10 mouse cellular contexts compared by ENCODE assay signal in the genomic region with DNA sequence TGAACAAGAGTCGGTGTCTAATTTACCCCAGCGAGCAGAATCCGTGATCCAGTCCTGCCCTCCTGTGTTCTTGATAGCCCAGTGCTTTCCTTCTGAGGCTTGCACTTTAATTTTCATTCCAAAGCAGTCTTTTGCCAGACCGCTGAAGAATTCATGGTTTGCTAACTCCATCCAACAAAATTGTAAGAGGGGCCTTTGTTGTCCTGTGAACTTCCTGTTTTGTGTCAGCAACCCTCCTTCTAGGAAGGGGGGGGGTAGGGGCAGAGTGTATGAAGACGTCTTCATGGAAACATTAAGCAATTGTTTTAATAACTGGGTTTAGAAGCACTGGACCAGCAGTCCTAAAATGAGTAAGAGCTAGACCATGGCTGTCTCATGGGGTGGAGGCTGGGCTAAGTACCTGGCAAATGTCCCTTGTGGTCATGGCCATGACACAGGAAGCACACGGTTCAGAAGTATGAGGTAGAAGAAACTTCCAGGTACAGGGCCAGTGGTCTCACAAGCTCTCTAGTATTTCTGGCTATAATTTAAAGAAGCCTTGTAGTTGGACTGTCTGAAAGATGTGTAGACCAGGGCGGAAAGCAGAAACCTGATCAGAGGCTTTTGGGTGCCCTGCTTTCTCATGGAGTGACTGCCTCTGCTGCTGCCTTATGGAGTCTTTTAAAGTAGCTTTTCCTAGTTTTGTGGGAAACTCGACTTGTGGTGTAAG. TPM values are rescaled to one million over a fixed set of nuclear protein-coding genes. Genes with fewer than 3 reads are reported as not detected.
DNase-seq lines count a peak whose midpoint lies in the region; ATAC-seq and TF ChIP-seq lines count a peak whose summit lies in the region.
"Had no signal": no experiment of that assay in that cellular context is flagged by ENCODE, and none has a peak within 500 bp of the region (broad histone marks: within the 10 kb centered on the region; RNA-seq: fewer than 3 reads in every experiment).

No protein-coding gene starts in this region.

- H3K9ac ChIP-seq in intestine, embryonic 14.5 days (ENCODE audit: low read length) = no peak overlapping the region
- no peak overlapping the region for H3K9ac ChIP-seq in intestine, embryonic 15.5 days

- TF ChIP-seq POLR2A in kidney, adult 2 months (IDR thresholded peaks at IDR 0.05; ENCODE audit: low read depth, low read length) = no peak

- H3K4me1 ChIP-seq in intestine, embryonic 14.5 days (replicated peaks; ENCODE audit: control insufficient read depth, insufficient read depth, low read length) = peaks cover 8% of the 10 kb centered on the region; the same call in 1 of the 2 replicates
- peaks cover 22% of the 10 kb centered on the region for H3K4me1 ChIP-seq in intestine, embryonic 15.5 days (replicated peaks)
- peaks cover 25% of the 10 kb centered on the region for H3K4me1 ChIP-seq in kidney, adult 2 months (ENCODE audit: control insufficient read depth, insufficient read depth, low read length)

- no peaks in the 10 kb centered on the region for H3K9me3 ChIP-seq in intestine, embryonic 14.5 days (ENCODE audit: control insufficient read depth, low read length)
- no peaks in the 10 kb centered on the region for H3K9me3 ChIP-seq in intestine, embryonic 15.5 days

- no peak for DNase-seq in intestine, embryonic 14.5 days (ENCODE audit: low spot score)
- peak; percentile 65 for DNase-seq in kidney, adult 2 months
- peak; percentile 68 for DNase-seq in lung, postnatal 36 days
- no peak for DNase-seq in right cerebral cortex, adult 2 months (ENCODE audit: low spot score in 2 of 2)
- no peak for DNase-seq in urinary bladder, postnatal 36 days (ENCODE audit: low spot score in 2 of 2)
- no peak for DNase-seq in retina, postnatal 1 day

- peaks cover 14% of the 10 kb centered on the region for H3K36me3 ChIP-seq in intestine, embryonic 14.5 days (ENCODE audit: control insufficient read depth, insufficient read depth, low read length)
- H3K36me3 ChIP-seq in intestine, embryonic 15.5 days = 0 out of 2 replicates have a peak, but pooled peaks cover 8% of the 10 kb centered on the region
- no peaks in the 10 kb centered on the region for H3K36me3 ChIP-seq in kidney, adult 2 months (ENCODE audit: control insufficient read depth, insufficient read depth, low read length)

- no peaks in the 10 kb centered on the region for H3K27me3 ChIP-seq in intestine, embryonic 14.5 days (replicated peaks; ENCODE audit: control insufficient read depth, insufficient read depth, low read length)
- H3K27me3 ChIP-seq in intestine, embryonic 15.5 days (replicated peaks) = no peaks in the 10 kb centered on the region
- H3K27me3 ChIP-seq in kidney, adult 2 months (replicated peaks; ENCODE audit: control insufficient read depth, insufficient read depth, low read length) = no peaks in the 10 kb centered on the region

- peak; percentile 36; the same call in 1 of the 2 replicates for TF ChIP-seq CTCF in kidney, adult 2 months (conservative IDR thresholded peaks at IDR 0.05; ENCODE audit: insufficient read depth, insufficient read length, low read depth, low read length)

- H3K27ac ChIP-seq in intestine, embryonic 14.5 days (ENCODE audit: low read depth) = no peak overlapping the region
- no peak overlapping the region for H3K27ac ChIP-seq in intestine, embryonic 15.5 days
- H3K27ac ChIP-seq in kidney, adult 2 months (ENCODE audit: insufficient read depth, low read depth, low read length) = peak overlapping the region; percentile 82

- 66% methylated on average over 8 of the region's 8 CpGs for WGBS in intestine, embryonic 14.5 days
- 56% methylated on average over 8 of the region's 8 CpGs for WGBS in intestine, embryonic 15.5 days
- 33% methylated on average over 8 of the region's 8 CpGs for WGBS in kidney, adult 2 months

- no peak overlapping the region for H3K4me2 ChIP-seq in intestine, embryonic 14.5 days (ENCODE audit: low read length)
- no peak overlapping the region for H3K4me2 ChIP-seq in intestine, embryonic 15.5 days (replicated peaks)

- H3K4me3 ChIP-seq in intestine, embryonic 14.5 days (ENCODE audit: low read depth, low read length) = no peak overlapping the region
- H3K4me3 ChIP-seq in intestine, embryonic 15.5 days (replicated peaks) = no peak overlapping the region
- H3K4me3 ChIP-seq in kidney, adult 2 months (ENCODE audit: insufficient read depth, low read depth, low read length) = no peak overlapping the region

- ATAC-seq in intestine, embryonic 14.5 days (replicated peaks; ENCODE audit: low FRiP score, low TSS enrichment, low read depth) = 0 out of 2 replicates have a peak, but pooled peaks have one; percentile 43
- ATAC-seq in intestine, embryonic 15.5 days = no peak
- ATAC-seq in common myeloid progenitor, adult 5-6 weeks (replicated peaks; ENCODE audit: low read depth, poor library complexity, severe bottlenecking) = peak; percentile 62

RNA-seq across cellular contexts. Expression of a gene that starts 41.6 kb away (rescaled TPM):
- 26.5 and 29.1 TPM in 2 replicates for polyA plus RNA-seq in intestine, embryonic 14.5 days (2014; fragmentation: Nextera tagmentation; extraction: Ambion mirVana)
- 19.2 and 22.4 TPM in 2 replicates for polyA plus RNA-seq in intestine, embryonic 15.5 days (2015; fragmentation: Nextera tagmentation; extraction: Ambion mirVana)
- 9.1 and 13.9 TPM in 2 replicates for total RNA-seq in common myeloid progenitor, adult 5-6 weeks (2017)
- polyA plus RNA-seq in kidney, adult 2 months (2012; rRNA removed) = 20.4 TPM in 2 replicates

RNA-seq across cellular contexts. Expression of a gene that starts 52.9 kb away (rescaled TPM):
- polyA plus RNA-seq in intestine, embryonic 14.5 days (2014; fragmentation: Nextera tagmentation; extraction: Ambion mirVana) = not detected in 2 replicates
- polyA plus RNA-seq in intestine, embryonic 15.5 days (2015; fragmentation: Nextera tagmentation; extraction: Ambion mirVana) = not detected in 2 replicates
- total RNA-seq in common myeloid progenitor, adult 5-6 weeks (2017) = not detected in 2 replicates
- not detected in 2 replicates for polyA plus RNA-seq in kidney, adult 2 months (2012; rRNA removed)

RNA-seq across cellular contexts. Expression of a gene that starts 53.1 kb away (rescaled TPM):
- polyA plus RNA-seq in intestine, embryonic 14.5 days (2014; fragmentation: Nextera tagmentation; extraction: Ambion mirVana) = not detected in 2 replicates
- not detected in 2 replicates for polyA plus RNA-seq in intestine, embryonic 15.5 days (2015; fragmentation: Nextera tagmentation; extraction: Ambion mirVana)
- total RNA-seq in common myeloid progenitor, adult 5-6 weeks (2017) = not detected in 2 replicates
- not detected in 2 replicates for polyA plus RNA-seq in kidney, adult 2 months (2012; rRNA removed)
- total RNA-seq: layer of hippocampus, postnatal 36 days had no signal
- polyA plus RNA-seq: neural tube, embryonic 14.5 days had no signal

Comparison
In these comparisons a context has a peak if more than half of its experiments do, and no peak if none do; other contexts are left out.
1. DNase-seq: peak in kidney, adult 2 months (single experiment) and lung, postnatal 36 days (single experiment); none in intestine, embryonic 14.5 days (single experiment), right cerebral cortex, adult 2 months (0 of 2), urinary bladder, postnatal 36 days (0 of 2) and retina, postnatal 1 day (single experiment).